Mouse (Mus musculus) left cerebral cortex, postnatal 4 days (tissue): Measurements from ENCODE around the gene Anapc4. TPM values are rescaled to one million over a fixed set of nuclear protein-coding genes. Genes with fewer than 3 reads are reported as not detected.
A peak's percentile ranks its signal among the peaks of the same experiment; 100 is the strongest.

ENCODE experiments used
- DNase-seq: peaks from one replicate; pipeline ENCODE4 v3.0.0-alpha.2; 2022
- intact Hi-C: fragments of 180-260 bp; cut with DNase I; formaldehyde crosslinking; loops from one replicate; pipeline ENCODE4 v1.15.1; 2025
- total RNA-seq, 2 experiments: library from RNA; stranded (reverse); gene quantifications; 2 replicates each; pipeline ENCODE4 v1.2.3; 2021

Anapc4 gene
- 100 to 1,000 TPM in 1 of 2 experiments, 10 to 100 TPM in 1; 91.9 to 109 TPM for total RNA-seq

GRCm38 (mm10) chr5:52833761-52834274 lies at the start of gene Anapc4:
Gene Anapc4, plus strand, starts transcription at chr5:52834012.
- intact Hi-C loops: no loop called here
- DNase-seq: peak; percentile 100

GRCm38 (mm10) chr5:52786556-52787322 lies 47.1 kb upstream of the Anapc4 start:
- intact Hi-C loops: no loop called here
- peak; percentile 30 for DNase-seq

- intact Hi-C loops: no loop called here
- no peak for DNase-seq
These were observed 40.6 kb upstream of the Anapc4 start for GRCm38 (mm10) chr5:52793230-52793629.

GRCm38 (mm10) chr5:52794109-52794508 lies 39.7 kb upstream of the Anapc4 start:
- intact Hi-C loops: no loop called here

GRCm38 (mm10) chr5:52799274-52799985 lies 34.4 kb upstream of the Anapc4 start:
- DNase-seq: no peak
- intact Hi-C loops: no loop called here

More at GRCm38 (mm10) chr5:52794109-52794508, 39.7 kb upstream of the Anapc4 start:
- DNase-seq: no peak

GRCm38 (mm10) chr5:52805801-52806200 lies 28.0 kb upstream of the Anapc4 start:
- no peak for DNase-seq
- intact Hi-C loops: no loop called here

- intact Hi-C loops: no loop called here
- no peak for DNase-seq
These were observed 27.5 kb upstream of the Anapc4 start for GRCm38 (mm10) chr5:52806349-52806748.

GRCm38 (mm10) chr5:52807030-52807429 lies 26.8 kb upstream of the Anapc4 start:
- intact Hi-C loops: no loop called here
- no peak for DNase-seq

- intact Hi-C loops: loop anchor here (10.0 kb wide), 1 partner anchor 146 kb away; the partner anchor contains the start of gene Sepsecs
- DNase-seq: no peak
These were observed 23.4 kb upstream of the Anapc4 start for GRCm38 (mm10) chr5:52810446-52810845.

- no peak for DNase-seq
- intact Hi-C loops: loop anchor here (10.0 kb wide), 1 partner anchor 146 kb away; the partner anchor contains the start of gene Sepsecs
These were observed 22.8 kb upstream of the Anapc4 start for GRCm38 (mm10) chr5:52811056-52811455.

- intact Hi-C loops: loop anchor here (10.0 kb wide), 1 partner anchor 148 kb away; the partner anchor contains the start of gene Sepsecs
- no peak for DNase-seq
These were observed 21.4 kb upstream of the Anapc4 start for GRCm38 (mm10) chr5:52812456-52812855.

GRCm38 (mm10) chr5:52813312-52813711 lies 20.5 kb upstream of the Anapc4 start:
- DNase-seq: no peak
- intact Hi-C loops: loop anchor here (10.0 kb wide), 1 partner anchor 149 kb away; the partner anchor contains the start of gene Sepsecs

GRCm38 (mm10) chr5:52818676-52819075 lies 15.1 kb upstream of the Anapc4 start:
- DNase-seq: no peak
- intact Hi-C loops: loop anchor here (10.0 kb wide), 1 partner anchor 154 kb away; the partner anchor contains the start of gene Sepsecs

GRCm38 (mm10) chr5:52821691-52822090 lies 12.1 kb upstream of the Anapc4 start:
- peak; percentile 41 for DNase-seq
- intact Hi-C loops: no loop called here

GRCm38 (mm10) chr5:52827923-52828322 lies 5.9 kb upstream of the Anapc4 start:
- no peak for DNase-seq
- intact Hi-C loops: no loop called here

- peak; percentile 15 for DNase-seq
- intact Hi-C loops: no loop called here
These were observed 807 bp upstream of the Anapc4 start for GRCm38 (mm10) chr5:52833005-52833404.

GRCm38 (mm10) chr5:52834386-52834785 lies 574 bp downstream of the Anapc4 start:
- intact Hi-C loops: no loop called here

GRCm38 (mm10) chr5:52844319-52844718 lies 10.5 kb downstream of the Anapc4 start:
- DNase-seq: no peak
- intact Hi-C loops: no loop called here

More at GRCm38 (mm10) chr5:52834386-52834785, 574 bp downstream of the Anapc4 start:
- no peak for DNase-seq

- intact Hi-C loops: no loop called here
- no peak for DNase-seq
These were observed 21.9 kb downstream of the Anapc4 start for GRCm38 (mm10) chr5:52855727-52856126.

- intact Hi-C loops: no loop called here
- no peak for DNase-seq
These were observed 30.6 kb downstream of the Anapc4 start for GRCm38 (mm10) chr5:52864446-52864845.

GRCm38 (mm10) chr5:52865825-52866224 lies 32.0 kb downstream of the Anapc4 start:
- peak; percentile 33 for DNase-seq
- intact Hi-C loops: no loop called here
